Mouse (Mus musculus): ENCODE measurements around the gene Cks1b. TPM values are rescaled to one million over a fixed set of nuclear protein-coding genes. Genes with fewer than 3 reads are reported as not detected.
A peak's percentile ranks its signal among the peaks of the same experiment; 100 is the strongest.

The Cks1b gene
- polyA plus RNA-seq, 1 experiment from 2014 or later, result 495 TPM

GRCm38 (mm10) chr3:89395806-89396653, 22.2 kb downstream of the Cks1b start:
- H3K27ac ChIP-seq (ENCODE audit: low read depth, low read length), result no peak overlapping the region
- ATAC-seq (replicated peaks; ENCODE audit: low FRiP score), result no peak

GRCm38 (mm10) chr3:89395419-89395805, 22.8 kb downstream of the Cks1b start:
- Histone ChIP-seq H3K27ac (ENCODE audit: low read depth, low read length) (no peak overlapping the region), H3K4me3 (ENCODE audit: low read depth, low read length) (peak overlapping the region; percentile 48), H3K36me3 (ENCODE audit: control insufficient read depth, insufficient read depth, low read length) (no peaks in the 10 kb centered on the region), H3K27me3 (ENCODE audit: control insufficient read depth, insufficient read depth, low read length) (peaks cover 2% of the 10 kb centered on the region), H3K9ac (ENCODE audit: low read length) (peak overlapping the region; percentile 30; the same call in 1 of the 2 replicates), H3K9me3 (ENCODE audit: control insufficient read depth, low read length) (no peaks in the 10 kb centered on the region), H3K4me2 (ENCODE audit: low read depth, low read length, severe bottlenecking) (peak overlapping the region; percentile 99), H3K4me1 (replicated peaks; ENCODE audit: control insufficient read depth, insufficient read depth, low read length) (peaks cover 36% of the 10 kb centered on the region)
- 1% methylated on average over 10 of the region's 10 CpGs for WGBS
- ATAC-seq (replicated peaks; ENCODE audit: low FRiP score) (no peak), DNase-seq (ENCODE audit: low spot score) (no peak)

More at GRCm38 (mm10) chr3:89395806-89396653, 22.2 kb downstream of the Cks1b start:
- no peaks in the 10 kb centered on the region for H3K9me3 ChIP-seq (ENCODE audit: control insufficient read depth, low read length)
- H3K4me3 ChIP-seq (ENCODE audit: low read depth, low read length), result peak overlapping the region; percentile 48
- H3K27me3 ChIP-seq (ENCODE audit: control insufficient read depth, insufficient read depth, low read length), result peaks cover under 1% of the 10 kb centered on the region
- no peaks in the 10 kb centered on the region for H3K36me3 ChIP-seq (ENCODE audit: control insufficient read depth, insufficient read depth, low read length)
- peak overlapping the region; percentile 65 for H3K9ac ChIP-seq (ENCODE audit: low read length)
- H3K4me1 ChIP-seq (replicated peaks; ENCODE audit: control insufficient read depth, insufficient read depth, low read length), result peaks cover 32% of the 10 kb centered on the region
- WGBS, result under 1% methylated on average over 44 of the region's 44 CpGs
- H3K4me2 ChIP-seq (ENCODE audit: low read depth, low read length, severe bottlenecking), result peak overlapping the region; percentile 99
- peak; percentile 84 for DNase-seq (ENCODE audit: low spot score)

- Histone ChIP-seq H3K9me3 (ENCODE audit: control insufficient read depth, low read length) (no peaks in the 10 kb centered on the region), H3K9ac (ENCODE audit: low read length) (peak overlapping the region; percentile 30; the same call in 1 of the 2 replicates), H3K4me2 (ENCODE audit: low read depth, low read length, severe bottlenecking) (peak overlapping the region; percentile 99), H3K27ac (ENCODE audit: low read depth, low read length) (no peak overlapping the region), H3K36me3 (ENCODE audit: control insufficient read depth, insufficient read depth, low read length) (no peaks in the 10 kb centered on the region), H3K4me3 (ENCODE audit: low read depth, low read length) (peak overlapping the region; percentile 48), H3K4me1 (replicated peaks; ENCODE audit: control insufficient read depth, insufficient read depth, low read length) (peaks cover 36% of the 10 kb centered on the region), H3K27me3 (ENCODE audit: control insufficient read depth, insufficient read depth, low read length) (peaks cover 2% of the 10 kb centered on the region)
- WGBS, result 0% methylated on average over 12 of the region's 12 CpGs
- DNase-seq (ENCODE audit: low spot score) (peak; percentile 90), ATAC-seq (replicated peaks; ENCODE audit: low FRiP score) (no peak; the same call in 1 of the 2 replicates)
Observed at GRCm38 (mm10) chr3:89394894-89395256, 23.3 kb downstream of the Cks1b start.

GRCm38 (mm10) chr3:89394006-89394893, 23.9 kb downstream of the Cks1b start, which contains the start of gene Zbtb7b:
TSS of gene Zbtb7b (minus strand) at chr3:89394776.
- Histone ChIP-seq H3K9me3 (ENCODE audit: control insufficient read depth, low read length) (no peaks in the 10 kb centered on the region), H3K36me3 (ENCODE audit: control insufficient read depth, insufficient read depth, low read length) (no peaks in the 10 kb centered on the region), H3K4me2 (ENCODE audit: low read depth, low read length, severe bottlenecking) (peak within 1 kb of the TSS; percentile 99), H3K4me3 (ENCODE audit: low read depth, low read length) (peak within 1 kb of the TSS; percentile 48), H3K27ac (ENCODE audit: low read depth, low read length) (peak within 1 kb of the TSS; percentile 71), H3K4me1 (replicated peaks; ENCODE audit: control insufficient read depth, insufficient read depth, low read length) (peaks cover 36% of the 10 kb centered on the region), H3K9ac (ENCODE audit: low read length) (peak within 1 kb of the TSS; percentile 55), H3K27me3 (ENCODE audit: control insufficient read depth, insufficient read depth, low read length) (peaks cover 2% of the 10 kb centered on the region)
- peak; percentile 59 for ATAC-seq (replicated peaks; ENCODE audit: low FRiP score)
- peak; percentile 81 for DNase-seq (ENCODE audit: low spot score)
- WGBS, result under 1% methylated on average over 41 of the region's 42 CpGs

GRCm38 (mm10) chr3:89393605-89394004, 24.6 kb downstream of the Cks1b start:
- Histone ChIP-seq H3K9ac (ENCODE audit: low read length) (peak overlapping the region; percentile 55), H3K27ac (ENCODE audit: low read depth, low read length) (peak overlapping the region; percentile 71), H3K9me3 (ENCODE audit: control insufficient read depth, low read length) (no peaks in the 10 kb centered on the region), H3K27me3 (ENCODE audit: control insufficient read depth, insufficient read depth, low read length) (peaks cover 2% of the 10 kb centered on the region), H3K4me3 (ENCODE audit: low read depth, low read length) (peak overlapping the region; percentile 48), H3K36me3 (ENCODE audit: control insufficient read depth, insufficient read depth, low read length) (no peaks in the 10 kb centered on the region), H3K4me2 (ENCODE audit: low read depth, low read length, severe bottlenecking) (peak overlapping the region; percentile 99), H3K4me1 (replicated peaks; ENCODE audit: control insufficient read depth, insufficient read depth, low read length) (peaks cover 36% of the 10 kb centered on the region)
- DNase-seq (ENCODE audit: low spot score), result peak; percentile 98
- under 1% methylated on average over 15 of the region's 15 CpGs for WGBS
- ATAC-seq (replicated peaks; ENCODE audit: low FRiP score), result peak; percentile 94

- Histone ChIP-seq H3K27ac (ENCODE audit: low read depth, low read length) (no peak overlapping the region), H3K9ac (ENCODE audit: low read length) (peak overlapping the region; percentile 65), H3K36me3 (ENCODE audit: control insufficient read depth, insufficient read depth, low read length) (no peaks in the 10 kb centered on the region), H3K4me1 (replicated peaks; ENCODE audit: control insufficient read depth, insufficient read depth, low read length) (peaks cover 36% of the 10 kb centered on the region), H3K4me3 (ENCODE audit: low read depth, low read length) (peak overlapping the region; percentile 48), H3K4me2 (ENCODE audit: low read depth, low read length, severe bottlenecking) (peak overlapping the region; percentile 99), H3K9me3 (ENCODE audit: control insufficient read depth, low read length) (no peaks in the 10 kb centered on the region), H3K27me3 (ENCODE audit: control insufficient read depth, insufficient read depth, low read length) (peaks cover 2% of the 10 kb centered on the region)
- DNase-seq (ENCODE audit: low spot score) (no peak), ATAC-seq (replicated peaks; ENCODE audit: low FRiP score) (no peak)
- 0% methylated on average over 20 of the region's 24 CpGs for WGBS
Observed at GRCm38 (mm10) chr3:89392871-89393311, 25.3 kb downstream of the Cks1b start.

- Histone ChIP-seq H3K4me1 (replicated peaks; ENCODE audit: control insufficient read depth, insufficient read depth, low read length) (peaks cover 36% of the 10 kb centered on the region), H3K27me3 (ENCODE audit: control insufficient read depth, insufficient read depth, low read length) (peaks cover 2% of the 10 kb centered on the region), H3K27ac (ENCODE audit: low read depth, low read length) (no peak overlapping the region), H3K9me3 (ENCODE audit: control insufficient read depth, low read length) (no peaks in the 10 kb centered on the region), H3K36me3 (ENCODE audit: control insufficient read depth, insufficient read depth, low read length) (no peaks in the 10 kb centered on the region), H3K9ac (ENCODE audit: low read length) (peak overlapping the region; percentile 65), H3K4me2 (ENCODE audit: low read depth, low read length, severe bottlenecking) (peak overlapping the region; percentile 99), H3K4me3 (ENCODE audit: low read depth, low read length) (peak overlapping the region; percentile 48)
- under 1% methylated on average over 55 of the region's 56 CpGs for WGBS
- ATAC-seq (replicated peaks; ENCODE audit: low FRiP score) (no peak), DNase-seq (ENCODE audit: low spot score) (peak; percentile 74)
Observed at GRCm38 (mm10) chr3:89391663-89392511, 26.3 kb downstream of the Cks1b start.
